Mouse (Mus musculus) adrenal gland, adult (tissue): ENCODE results near the gene Igfbp6.

Source experiments
- DNase-seq, 2 experiments: peaks; one replicate each; pipeline ENCODE4 v3.0.0; 2022 to 2023; ENCODE audit warnings: low spot score in 1 of 2; ENCODE audit not compliant: inconsistent age in 2 of 2

The Igfbp6 gene

DNA sequence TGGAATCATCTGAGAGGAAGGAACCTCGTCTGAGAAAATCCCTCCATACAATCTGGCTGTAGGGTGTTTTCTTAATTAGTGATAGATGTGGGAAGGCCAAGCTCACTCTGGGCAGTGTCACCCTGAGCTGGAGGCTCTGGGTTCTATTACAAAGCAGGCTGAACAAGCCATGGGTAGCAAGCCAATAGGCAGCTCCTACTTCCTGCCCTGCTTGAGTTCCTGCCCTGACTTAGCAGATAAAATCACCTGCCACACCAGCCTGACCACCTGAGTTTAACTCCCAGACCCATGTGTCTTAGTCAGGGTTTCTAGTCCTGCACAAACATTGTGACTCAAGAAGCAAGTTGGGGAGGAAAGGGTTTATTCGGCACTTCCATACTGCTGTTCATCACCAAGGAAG lies 24.9 kb downstream of the Igfbp6 start:
- no peak for DNase-seq

DNA sequence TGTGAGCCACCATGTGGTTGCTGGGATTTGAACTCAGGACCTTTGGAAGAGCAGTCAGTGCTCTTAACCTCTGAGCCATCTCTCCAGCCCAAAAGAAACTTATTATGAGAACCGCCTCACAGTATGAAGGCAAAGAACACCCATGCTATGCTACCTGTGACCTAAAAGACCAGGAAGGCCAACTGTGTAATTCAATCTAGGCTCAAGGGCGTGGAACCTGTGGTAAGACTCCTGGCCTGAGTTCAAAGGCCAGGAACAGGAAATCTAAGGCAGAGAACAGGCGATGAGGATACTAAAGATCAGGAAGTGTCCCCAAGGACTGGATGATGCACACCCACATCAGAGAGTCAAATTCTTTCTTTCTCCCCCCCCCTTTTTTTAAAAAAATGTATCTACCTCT lies 29.4 kb downstream of the Igfbp6 start:
- no peak for DNase-seq

DNA sequence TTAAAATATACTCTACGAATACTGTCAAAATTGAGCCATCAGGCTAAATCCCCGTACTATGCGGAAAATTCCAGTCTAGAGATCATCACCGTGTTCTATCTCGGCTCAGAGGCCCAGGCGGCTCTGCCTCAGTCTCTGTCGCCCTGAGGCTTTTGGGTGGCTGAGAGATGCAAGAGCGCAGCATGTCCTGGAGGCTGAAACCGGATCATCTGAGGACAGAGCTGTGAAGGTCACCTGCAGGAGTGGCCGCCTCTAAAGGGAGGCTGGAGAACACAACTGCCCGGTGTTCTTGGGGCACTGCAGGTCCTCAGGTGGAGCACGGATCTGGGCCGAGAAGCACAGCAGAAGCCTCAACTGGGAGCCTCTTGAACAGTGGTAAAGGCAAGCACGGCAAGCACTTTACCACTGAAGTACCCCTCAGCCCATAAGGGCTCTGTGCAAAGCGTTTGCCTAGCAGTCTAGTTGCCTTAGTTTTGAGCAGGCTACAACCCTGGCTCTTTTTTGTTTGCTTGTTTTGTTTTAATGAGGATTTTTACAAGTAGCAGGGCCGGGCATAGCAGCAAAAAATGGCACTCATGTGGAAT lies 31.7 kb downstream of the Igfbp6 start:
- peak in 1 of 2 experiments; percentile 65 for DNase-seq

DNA sequence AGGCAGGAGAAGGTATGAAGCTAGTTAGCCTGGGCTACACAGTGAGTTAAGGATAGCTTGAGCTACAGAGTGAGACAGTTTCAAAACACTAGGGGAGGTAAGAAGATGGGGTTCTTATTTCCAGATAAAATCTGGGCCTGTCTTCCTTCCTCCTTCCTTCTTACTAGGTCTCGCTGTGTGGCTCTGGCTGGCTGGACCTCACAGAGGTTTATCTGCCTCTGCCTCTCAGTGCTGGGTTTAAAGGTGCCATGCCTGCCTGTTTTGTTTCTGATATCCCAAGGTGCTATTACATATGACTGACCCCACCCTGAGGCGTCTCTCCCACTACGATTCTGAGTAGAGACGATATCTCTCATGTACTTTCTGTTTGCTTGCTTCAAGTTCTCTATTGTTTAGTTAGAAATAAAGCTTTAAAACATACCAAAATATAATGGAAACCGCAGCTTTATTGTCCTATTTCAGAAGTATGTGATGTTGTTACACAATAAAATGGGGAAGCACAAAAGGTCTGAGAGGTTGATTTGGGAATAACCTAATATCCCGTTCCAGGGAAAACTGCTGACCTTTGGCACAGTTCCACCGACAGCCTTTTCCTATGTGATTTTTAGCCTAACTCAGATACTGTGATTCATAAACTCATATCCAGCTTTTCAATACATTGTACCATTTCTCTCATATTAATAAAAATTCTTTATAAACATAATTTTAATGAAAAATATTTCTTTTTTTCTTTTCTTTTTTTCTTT lies 32.6 kb downstream of the Igfbp6 start:
- peak in 1 of 2 experiments; percentile 67 for DNase-seq

DNA sequence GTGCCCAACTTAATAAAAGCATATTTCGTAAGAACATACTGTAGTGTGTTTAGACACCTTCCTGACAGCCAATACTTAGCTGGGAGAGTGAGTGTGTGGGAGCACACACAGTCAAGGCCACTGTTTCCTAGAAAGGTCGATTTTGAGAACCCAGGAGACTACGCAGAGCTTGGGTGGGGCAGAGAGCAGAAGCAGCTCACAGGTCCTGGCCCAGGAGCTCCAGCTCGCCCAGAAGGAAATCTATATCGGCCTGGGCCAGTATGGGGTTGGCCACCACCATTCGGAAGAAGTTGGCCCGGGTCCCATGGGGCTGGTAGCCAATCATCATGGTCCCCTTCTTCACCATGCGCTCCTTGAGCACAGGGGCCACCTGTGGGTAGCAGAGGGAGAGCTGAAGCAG lies 33.3 kb downstream of the Igfbp6 start:
- DNase-seq = peak; percentile 38 to 67

DNA sequence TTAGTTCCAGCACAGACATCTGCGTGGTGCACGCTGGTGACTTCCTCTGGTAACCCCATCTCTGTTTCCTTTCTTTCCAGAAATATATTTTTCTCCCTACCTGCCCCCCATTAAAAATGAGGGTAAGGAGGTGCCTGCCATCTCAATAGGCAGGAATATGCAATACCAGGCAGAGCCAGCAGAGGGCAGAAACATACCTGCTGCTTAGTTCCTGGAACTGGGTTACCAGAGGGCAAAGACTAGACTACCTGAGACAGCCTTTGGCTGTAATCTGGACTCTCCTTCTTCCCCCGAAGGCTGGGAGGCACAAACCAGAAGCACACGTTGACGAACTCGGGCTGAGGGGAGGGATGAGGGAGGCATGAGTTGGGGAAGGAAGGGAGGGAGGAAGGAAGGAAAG lies 34.1 kb downstream of the Igfbp6 start:
- DNase-seq = peak; percentile 77 to 94

DNA sequence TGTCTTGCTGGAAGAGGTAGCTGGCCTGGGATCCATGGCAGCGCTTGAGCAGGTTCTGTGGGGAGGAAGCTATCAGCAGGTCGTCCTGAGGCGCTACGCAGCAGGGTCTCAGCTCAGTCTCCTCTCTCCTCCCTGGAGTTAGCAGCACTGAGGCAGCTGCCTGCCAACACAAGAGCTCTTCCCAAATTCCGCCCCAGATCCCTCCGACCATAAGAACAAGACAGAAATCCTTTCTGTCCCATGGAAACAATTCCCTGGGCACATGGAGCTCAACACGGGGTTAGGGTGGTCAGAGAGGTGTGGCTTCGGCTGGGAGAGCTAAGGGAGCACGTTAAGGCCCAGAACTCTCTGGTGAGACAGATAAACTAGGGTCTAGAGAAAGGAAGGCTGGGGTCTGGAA lies 34.9 kb downstream of the Igfbp6 start:
- DNase-seq = no peak

DNA sequence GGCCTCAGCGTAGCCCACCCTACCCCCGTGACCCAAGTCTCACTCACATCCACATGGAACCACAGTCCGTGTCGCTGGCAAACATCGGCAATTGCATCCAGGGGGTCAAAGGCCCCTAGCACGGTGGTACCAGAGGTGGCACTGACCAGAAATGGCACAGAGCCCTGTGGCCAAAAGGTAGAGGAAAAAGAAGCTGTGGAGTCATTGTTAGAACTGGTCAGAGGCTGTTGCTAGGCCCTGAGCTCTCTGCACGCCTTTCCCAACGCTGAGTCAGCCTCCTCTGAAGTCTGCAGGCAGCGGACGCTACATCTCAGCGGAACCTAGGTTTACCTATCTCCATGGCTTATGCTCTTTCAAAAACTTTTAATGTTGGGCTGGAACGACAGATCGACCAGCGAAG lies 35.8 kb downstream of the Igfbp6 start:
- no peak for DNase-seq

DNA sequence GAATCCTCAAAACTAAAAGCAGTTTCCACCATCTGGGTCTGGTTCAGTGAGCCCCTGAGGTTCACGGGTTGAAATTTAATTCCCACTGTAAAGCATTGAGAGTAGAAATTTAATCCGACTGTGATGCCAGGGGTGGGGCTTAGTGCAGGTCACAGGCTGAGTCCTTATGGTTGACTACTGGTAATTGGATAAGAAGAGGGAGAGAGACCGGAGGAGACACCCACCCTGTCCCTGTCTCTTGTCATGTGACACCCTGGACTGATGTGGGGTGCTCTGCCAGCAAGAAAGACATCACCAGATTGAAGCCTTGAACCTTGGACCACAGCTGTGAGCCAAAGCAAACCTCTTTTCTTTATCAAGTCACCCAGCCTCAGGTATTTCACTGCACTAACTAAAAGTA lies 38.9 kb downstream of the Igfbp6 start:
- no peak for DNase-seq

DNA sequence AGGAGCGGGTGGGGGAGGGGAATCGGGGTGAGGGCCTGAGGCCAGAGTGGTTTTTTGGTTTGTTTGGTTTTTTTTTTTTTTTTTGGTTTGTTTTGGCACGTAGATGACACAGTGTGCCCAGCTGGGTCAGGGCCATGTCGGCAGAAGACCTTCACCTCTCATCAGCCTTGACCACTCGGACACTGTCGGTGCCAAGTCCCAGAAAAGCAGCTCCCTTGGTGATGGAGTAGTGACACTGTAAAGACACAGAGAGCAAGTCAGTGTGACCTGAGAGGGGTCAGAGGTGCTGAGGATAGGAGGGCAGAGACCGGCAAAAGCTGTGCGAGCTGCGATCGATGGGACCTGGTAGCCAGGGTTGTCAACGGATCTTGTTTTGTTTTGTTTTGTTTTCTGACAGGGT lies 42.1 kb downstream of the Igfbp6 start:
- DNase-seq = peak; percentile 63 to 79

DNA sequence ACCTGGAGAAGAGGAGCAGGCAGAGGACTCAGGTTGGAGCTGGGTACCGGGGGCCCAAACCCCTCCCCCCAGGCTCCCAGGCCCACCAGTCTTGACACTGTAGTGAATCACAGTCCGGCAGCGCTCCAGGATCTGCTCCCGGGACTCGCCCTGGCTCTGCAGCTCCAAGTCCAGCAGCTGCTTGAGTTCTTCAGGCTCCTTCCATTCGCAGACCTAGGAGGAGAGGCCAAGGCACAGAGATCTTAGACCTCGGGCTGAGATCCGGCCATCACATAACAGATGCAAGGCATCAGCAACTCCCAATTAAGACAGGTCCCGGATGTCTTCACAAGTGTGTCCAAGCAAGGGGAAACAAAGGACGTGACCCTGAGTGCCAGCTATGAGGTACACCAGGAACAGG lies 43.9 kb downstream of the Igfbp6 start:
- no peak for DNase-seq

DNA sequence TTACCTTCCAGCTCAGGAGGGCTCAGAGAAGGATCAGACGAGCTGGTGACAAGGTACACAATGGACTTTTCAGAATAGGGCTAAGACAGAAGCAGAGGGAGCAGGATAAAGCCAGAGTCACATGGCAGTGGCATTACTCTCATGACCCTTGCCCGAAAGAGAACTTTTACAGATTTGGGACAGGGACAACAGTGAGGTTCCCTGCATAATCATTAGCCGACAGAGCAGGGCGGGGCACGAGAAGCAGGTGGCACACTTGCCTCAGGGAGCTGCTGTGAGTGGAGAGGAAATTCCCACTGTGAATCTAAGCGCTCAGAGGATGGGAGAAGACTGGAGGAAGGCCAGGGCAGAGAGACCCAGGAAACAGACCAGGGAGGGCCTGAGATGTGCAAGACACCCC lies 44.7 kb downstream of the Igfbp6 start:
- peak in 1 of 2 experiments; percentile 26 for DNase-seq

DNA sequence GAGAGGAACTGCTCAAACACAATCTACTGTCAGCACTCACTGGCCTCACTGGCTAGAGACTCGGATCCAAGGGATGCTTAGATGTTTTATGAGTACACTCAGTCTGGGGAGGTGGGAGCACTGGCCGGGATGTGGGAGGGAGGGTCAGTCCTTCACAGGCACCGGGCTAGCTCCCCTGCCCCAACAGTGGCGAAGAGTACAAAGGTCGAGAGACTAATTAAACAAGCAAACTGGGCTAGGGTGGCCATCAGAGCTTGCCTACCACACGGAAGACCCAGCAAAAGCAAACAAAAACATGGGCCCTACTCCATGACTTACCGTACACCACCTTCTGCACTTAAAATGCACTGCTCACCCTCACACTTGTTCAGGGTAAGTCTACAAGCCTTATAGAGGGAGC lies 47.5 kb downstream of the Igfbp6 start:
- peak in 1 of 2 experiments; percentile 26 for DNase-seq

DNA sequence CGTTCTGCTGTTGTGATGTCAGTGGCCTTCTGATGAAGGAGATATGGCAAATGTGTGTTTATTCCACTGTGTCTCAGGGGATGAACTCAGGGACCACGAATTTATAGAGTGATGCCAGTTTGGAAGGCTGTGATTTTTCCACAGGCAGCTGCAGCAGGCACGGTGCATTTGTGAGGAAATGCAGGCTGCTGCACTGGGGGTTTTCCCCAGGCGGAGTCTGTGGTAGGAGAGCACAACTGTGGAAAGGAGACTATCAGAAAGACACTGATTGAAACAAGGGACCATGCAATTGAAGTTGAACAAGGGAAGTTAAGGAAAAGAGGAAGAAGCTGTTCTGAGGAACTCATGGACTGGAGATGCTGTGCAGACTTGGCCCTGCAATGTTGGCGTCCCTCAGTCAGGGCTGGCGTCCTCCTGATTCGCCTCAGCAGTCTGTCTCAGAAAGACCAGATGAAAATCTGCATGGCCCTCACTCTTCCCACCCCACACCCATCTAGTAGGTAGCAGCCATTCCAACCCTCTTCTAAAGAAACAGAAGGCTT lies 48.2 kb downstream of the Igfbp6 start:
- DNase-seq = peak in 1 of 2 experiments; percentile 35

DNA sequence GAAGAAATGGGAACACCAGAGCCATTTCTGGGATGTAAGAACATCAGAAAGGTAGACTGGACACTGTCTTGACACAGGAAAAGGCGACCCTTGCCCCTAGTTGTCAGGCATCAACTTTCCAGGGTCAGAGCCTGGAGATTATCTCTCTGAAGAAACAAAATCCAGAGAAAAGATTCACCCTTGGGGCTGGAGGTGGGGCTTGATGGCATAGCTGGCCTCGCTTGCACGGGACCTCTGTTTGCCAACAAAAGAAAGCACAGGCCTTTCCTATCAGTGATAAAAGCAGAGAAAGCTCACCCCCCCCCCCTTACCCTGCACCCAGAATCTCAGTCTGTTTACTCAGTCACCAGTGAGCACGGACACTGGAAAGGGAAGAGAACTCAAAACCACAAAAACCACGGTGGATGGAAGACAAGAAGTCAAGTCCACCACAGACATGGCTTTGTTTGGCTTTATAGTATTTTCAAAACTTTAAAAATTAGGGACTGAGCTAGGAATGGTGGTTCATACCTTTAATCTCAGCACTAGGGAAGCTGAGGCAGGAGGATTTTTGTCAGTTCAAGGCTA lies 48.7 kb downstream of the Igfbp6 start:
- DNase-seq = no peak

DNA sequence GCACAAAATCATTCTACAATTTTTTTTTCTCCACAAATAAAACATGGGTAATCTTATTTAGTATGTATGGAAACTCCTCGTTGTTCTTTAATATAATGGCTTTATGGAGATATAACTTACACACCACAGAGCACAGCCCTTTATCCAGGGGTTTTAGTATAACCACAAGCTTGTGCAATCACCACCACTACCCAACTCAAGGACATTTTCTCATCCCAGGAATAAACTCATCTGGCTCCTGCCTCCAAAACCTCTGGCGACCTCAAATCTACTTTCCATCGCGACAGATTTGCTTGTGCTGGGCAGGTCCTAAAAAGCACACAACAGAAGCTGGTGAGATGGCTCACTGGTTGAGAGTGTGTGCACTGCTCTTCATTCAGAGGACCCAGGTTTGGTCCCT lies 49.5 kb downstream of the Igfbp6 start:
- DNase-seq = peak in 1 of 2 experiments; percentile 42

DNA sequence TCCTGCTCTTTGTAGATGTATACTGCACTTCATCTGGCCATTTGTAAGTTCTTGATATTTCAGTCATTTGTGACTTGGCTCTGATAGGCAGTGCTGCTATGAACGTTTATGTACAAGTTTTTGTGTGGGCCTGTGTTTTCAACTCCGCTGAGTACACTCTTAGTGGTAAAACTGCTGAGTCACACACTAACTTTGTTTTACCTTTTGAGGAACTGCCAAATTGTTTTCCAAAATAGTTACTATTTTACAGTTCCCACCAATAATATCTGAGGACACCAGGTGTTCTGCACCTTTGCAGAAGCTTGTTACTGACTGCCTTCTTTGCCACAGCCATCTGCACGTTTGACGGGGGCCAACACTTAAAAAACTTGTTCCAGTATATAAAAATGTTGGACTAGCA lies 50.3 kb downstream of the Igfbp6 start:
- no peak for DNase-seq

DNA sequence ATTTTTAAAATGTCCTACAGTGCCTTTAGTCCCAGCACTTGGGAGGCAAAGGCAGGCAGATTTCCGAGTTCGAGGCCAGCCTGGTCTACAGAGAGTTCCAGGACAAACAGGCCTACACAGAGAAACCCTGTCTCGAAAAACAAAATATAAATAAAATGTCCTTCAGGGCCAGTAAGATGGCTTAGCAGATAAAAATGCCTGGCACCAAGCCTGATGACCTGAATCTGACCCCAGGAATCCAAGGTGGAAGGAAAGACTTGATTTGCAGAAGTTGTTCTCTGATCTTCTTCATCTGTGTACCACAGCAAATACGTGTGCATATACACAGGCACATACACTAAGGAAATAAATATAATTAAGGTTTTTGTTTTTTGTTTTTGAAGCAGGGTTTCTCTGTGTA lies 51.2 kb downstream of the Igfbp6 start:
- peak in 1 of 2 experiments; percentile 57 for DNase-seq

DNA sequence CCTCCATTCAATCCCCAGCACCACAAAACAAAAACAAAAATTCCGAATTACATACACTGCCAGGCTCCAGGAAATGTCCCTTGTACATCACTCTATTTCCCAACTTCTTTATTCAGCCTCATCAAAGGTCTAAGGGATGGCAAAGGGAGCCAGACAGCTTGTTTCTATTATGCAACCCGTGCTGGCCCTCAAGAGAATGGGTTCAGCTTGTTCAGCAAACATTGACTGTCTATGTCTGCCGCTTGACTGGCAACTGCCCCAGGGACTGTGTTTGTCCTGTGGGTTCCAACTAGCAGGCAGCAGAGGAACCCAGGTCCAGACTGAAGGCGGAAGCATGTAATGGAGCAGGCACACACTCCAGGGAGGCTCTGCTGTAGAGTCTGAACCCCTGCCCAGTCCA lies 54.7 kb downstream of the Igfbp6 start:
- peak in 1 of 2 experiments; percentile 44 for DNase-seq
